Mouse (Mus musculus) urinary bladder, postnatal 10 days (tissue): ENCODE measurements around the gene Btnl2.

Experiments
- DNase-seq: peaks from one replicate; pipeline ENCODE4 v3.0.0; 2022; ENCODE audit warnings: low spot score

Gene Btnl2

GRCm38 (mm10) chr17:34347606-34348308, 6.9 kb upstream of the Btnl2 start:
- DNase-seq: no peak

- DNase-seq: peak; percentile 24
Measured at GRCm38 (mm10) chr17:34349429-34349828, 5.2 kb upstream of the Btnl2 start.

- DNase-seq: no peak
Measured at GRCm38 (mm10) chr17:34354940-34355339, 318 bp downstream of the Btnl2 start.

DNA sequence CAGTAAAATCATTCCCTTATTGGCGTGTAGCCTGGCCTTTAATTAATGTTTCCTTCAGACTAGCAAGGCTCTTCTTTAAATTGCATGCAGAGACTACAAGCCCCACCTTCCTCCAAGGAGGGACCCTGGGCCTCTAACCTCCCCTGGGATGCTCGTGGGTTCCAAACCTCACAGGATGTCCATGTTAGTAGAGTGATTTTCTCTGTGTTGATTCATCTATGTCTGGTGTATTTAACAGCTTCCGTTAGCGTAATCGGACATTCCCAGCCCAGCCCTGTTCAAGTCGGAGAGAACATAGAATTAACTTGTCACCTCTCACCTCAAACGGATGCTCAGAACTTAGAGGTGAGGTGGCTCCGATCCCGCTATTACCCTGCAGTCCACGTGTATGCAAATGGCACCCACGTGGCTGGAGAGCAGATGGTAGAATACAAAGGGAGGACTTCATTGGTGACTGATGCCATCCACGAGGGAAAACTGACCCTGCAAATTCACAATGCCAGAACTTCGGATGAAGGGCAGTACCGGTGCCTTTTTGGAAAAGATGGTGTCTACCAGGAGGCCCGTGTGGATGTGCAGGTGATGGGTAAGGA, 8.4 kb downstream of the Btnl2 start:
- DNase-seq: no peak

GRCm38 (mm10) chr17:34363676-34364310, 9.2 kb downstream of the Btnl2 start:
- DNase-seq: no peak

GRCm38 (mm10) chr17:34365031-34365430, 10.4 kb downstream of the Btnl2 start:
- no peak for DNase-seq

GRCm38 (mm10) chr17:34370563-34370962, 15.9 kb downstream of the Btnl2 start:
- DNase-seq: no peak

DNA sequence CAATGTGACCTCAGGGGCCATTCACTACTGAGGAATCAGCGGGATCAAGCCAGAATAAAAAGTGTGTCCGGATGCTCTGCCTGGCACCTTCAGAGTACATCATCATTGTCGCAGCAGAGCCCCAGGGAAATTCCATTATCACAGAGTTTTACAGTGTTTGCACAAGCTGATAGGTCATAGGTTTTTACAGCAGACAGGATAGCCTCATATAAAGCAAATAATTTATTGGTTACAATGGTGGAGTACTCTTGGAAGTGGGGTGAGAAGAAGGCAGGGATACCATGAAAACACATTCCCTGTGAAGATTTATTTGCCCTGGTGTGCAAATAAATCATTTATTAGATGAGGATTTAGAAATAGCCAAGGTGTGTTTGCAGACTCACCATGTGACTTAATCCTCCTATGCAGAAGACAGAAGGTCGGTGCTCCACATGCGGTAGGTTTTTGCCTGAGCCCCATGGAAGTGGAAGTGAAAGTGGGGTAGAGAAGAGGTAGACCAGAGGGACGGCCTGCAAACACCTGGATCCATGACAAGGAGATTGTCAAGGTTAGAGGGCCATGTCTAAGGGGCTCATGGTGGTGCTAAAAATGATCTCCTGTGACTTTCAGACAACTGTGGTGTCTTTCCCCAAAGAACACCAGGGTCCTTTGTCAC, 18.6 kb downstream of the Btnl2 start:
- no peak for DNase-seq

GRCm38 (mm10) chr17:34376847-34377246, 22.2 kb downstream of the Btnl2 start, which contains the start of gene Btnl1:
Btnl1 (plus strand) TSS chr17:34377132.
- no peak for DNase-seq

GRCm38 (mm10) chr17:34377450-34378209, 23.0 kb downstream of the Btnl2 start:
- DNase-seq: no peak

GRCm38 (mm10) chr17:34378716-34379115, 24.1 kb downstream of the Btnl2 start:
- DNase-seq: no peak

GRCm38 (mm10) chr17:34379451-34379850, 24.8 kb downstream of the Btnl2 start:
- DNase-seq: no peak

GRCm38 (mm10) chr17:34381876-34382275, 27.3 kb downstream of the Btnl2 start:
- DNase-seq: no peak

DNA sequence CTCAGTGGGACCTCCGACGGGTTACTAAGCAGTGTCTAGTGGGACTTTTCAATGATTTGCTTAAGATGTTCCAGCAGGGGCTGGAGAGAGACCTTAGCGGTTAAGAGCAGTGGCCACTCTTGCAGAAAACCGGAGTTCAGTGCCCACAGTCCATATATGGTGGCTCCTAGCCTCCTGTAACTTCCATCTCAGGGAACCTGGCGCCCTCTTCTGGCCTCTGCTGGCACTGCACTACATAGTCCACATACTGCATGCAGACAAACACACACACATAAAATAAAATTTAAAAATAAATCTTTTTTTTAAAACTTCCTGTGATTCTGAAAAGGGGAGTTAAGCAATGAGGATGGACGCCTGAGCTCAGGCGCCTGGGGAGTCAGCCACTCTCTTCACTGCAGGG, 28.6 kb downstream of the Btnl2 start:
- no peak for DNase-seq

DNA sequence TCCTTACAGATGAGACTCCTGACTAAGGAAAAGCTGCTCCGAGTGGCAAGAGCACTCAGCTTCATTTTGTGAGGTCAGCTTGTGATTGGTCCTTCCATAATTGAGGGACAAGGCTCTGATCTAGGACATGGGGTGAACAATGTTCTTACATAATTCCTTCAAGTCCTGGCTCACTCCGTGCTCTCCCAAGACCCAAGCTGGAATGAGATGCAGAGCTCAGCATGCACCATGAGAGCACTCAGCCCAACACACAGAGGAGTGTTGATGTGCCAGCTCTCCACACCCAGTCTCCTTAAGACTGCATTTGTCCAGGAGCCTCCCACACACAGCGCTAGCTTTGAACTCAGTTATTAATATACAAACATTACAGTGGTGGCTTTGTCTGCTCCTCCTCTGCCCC, 30.1 kb downstream of the Btnl2 start:
- no peak for DNase-seq

GRCm38 (mm10) chr17:34386656-34387055, 32.0 kb downstream of the Btnl2 start:
- DNase-seq: no peak

DNA sequence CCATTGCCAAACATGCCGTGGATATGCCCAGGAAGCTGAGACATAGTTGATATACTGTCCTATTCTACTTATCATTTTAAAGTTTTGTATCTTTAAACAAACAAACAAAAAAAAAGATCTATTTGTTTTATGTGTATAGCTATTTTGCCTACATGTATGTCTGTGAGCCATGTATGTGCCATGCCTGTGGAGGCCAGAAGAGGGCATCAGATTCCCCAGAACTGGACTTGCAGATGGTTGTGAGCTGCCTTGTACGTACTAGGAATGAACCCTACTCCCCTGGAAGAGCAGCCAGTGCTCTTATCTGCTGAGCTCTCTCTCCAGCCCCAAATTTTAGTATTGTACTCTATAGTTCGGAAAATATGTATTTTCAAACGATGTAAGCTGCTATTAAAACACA, 33.9 kb downstream of the Btnl2 start:
- DNase-seq: no peak

GRCm38 (mm10) chr17:34391507-34391906, 36.9 kb downstream of the Btnl2 start:
- DNase-seq: no peak

DNA sequence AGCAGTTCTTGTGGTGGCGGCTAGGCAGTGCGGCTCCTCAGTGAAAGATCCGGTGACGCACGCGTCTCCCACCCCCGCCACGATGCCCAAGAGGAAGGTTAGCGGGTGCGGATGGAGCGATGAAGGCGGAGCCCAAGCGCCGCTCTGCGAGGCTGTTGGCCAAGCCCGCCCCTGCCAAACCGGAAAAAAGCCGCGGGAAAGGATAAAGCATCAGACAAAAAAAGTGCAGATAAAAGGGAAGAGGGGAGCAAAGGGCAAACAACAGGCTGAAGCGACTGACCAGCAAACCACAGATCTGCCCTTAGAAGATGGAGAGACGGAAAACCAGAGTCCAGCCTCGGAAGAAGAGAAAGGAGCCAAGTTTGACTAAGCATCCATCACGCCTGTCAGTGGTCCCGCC, 37.7 kb downstream of the Btnl2 start:
- DNase-seq: no peak

DNA sequence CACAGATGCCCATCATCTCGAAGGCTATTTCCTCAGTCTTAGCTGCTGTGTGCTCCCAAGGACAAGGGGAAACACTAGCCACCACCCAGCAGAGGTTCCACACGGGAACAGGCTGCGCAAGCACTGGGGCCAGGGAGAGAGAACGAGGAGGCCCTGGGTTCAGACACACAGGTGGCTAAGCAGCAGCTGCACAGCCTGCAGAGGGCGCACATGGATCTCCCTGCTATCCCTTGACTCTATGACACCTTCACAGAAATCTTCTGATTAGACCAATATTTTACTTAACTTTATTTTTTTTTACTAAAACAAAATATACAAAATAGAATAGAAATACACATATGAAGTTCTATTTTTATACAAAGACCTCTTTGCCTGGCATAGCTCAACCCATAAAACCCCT, 42.7 kb downstream of the Btnl2 start:
- no peak for DNase-seq

DNA sequence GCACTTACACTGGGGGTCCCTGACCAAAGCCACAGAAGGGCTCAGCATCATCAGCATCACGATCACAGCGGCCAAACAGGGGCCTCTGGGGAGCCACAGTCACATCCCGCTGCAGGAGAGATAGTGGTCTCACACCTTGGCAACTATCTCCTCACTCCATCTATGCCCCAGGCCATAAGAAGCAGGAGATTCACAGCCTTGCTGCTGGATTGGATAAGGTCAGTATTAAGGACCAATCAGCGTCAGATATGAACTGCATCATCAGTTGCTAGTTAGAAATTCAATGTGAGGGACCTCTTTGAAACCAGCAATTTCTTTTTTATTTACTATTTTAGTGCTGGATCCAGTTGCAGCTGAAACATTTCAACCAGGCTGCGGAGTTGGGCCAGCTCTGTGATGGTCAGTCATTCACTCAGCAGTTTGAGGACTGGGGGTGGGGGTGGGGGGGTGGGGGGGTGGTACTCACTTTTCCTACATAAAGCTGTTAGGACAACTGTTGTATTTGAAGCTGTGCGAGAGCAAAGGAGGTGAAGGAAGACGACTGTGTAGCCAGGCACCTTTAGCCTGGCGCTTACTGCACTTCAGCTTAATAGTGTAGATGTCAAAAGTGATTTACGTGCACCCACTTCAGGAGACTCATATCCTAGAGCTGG, 43.6 kb downstream of the Btnl2 start:
- no peak for DNase-seq
